Mouse (Mus musculus) layer of hippocampus, postnatal 25 days (tissue): Measurements from ENCODE around the gene Cd79a. TPM values are rescaled to one million over a fixed set of nuclear protein-coding genes. Genes with fewer than 3 reads are reported as not detected.
A peak's percentile ranks its signal among the peaks of the same experiment; 100 is the strongest.

ENCODE experiments used
- DNase-seq, 2 experiments: peaks; one replicate each; pipeline ENCODE4 v3.0.0; 2022; ENCODE audit warnings: mixed read lengths in 2 of 2, low spot score in 1 of 2; ENCODE audit errors: extremely low spot score in 1 of 2
- total RNA-seq, 2 experiments: library from RNA; stranded (reverse); gene quantifications; 2 replicates each; pipeline ENCODE4 v1.2.3; 2021

The Cd79a gene
- total RNA-seq, 2 experiments from 2014 or later = 0.42 TPM; not detected in 1

GRCm38 (mm10) chr7:24912480-24912879 is 15.3 kb downstream of the Cd79a start:
- no peak for DNase-seq

GRCm38 (mm10) chr7:24918763-24919323 is 21.7 kb downstream of the Cd79a start:
- DNase-seq = no peak

GRCm38 (mm10) chr7:24919728-24920127 is 22.5 kb downstream of the Cd79a start:
- peak in 1 of 2 experiments; percentile 39 for DNase-seq

- DNase-seq = no peak
Observed at GRCm38 (mm10) chr7:24930475-24930874, 33.3 kb downstream of the Cd79a start.

DNA sequence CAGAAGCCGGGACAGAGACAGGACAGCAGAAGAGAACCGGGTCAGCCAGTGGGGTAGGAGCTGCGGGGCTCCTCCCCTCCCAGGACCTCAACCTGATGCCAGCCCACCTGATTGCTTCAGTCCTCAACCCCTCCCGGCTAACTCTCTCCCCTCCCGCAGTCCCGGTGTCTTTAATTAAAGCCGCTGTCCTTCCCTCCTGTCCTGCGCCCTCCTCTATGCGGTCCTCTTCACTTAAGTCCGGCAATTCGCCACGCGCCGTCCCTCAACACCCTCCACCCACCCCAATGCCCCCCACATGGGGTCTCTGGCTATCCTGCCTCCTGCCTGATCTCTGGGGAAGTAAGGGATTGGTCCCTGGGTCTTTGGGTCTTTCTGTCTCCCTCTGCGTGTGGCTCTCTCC is 34.5 kb downstream of the Cd79a start:
- no peak for DNase-seq

GRCm38 (mm10) chr7:24943641-24944040 is 46.5 kb downstream of the Cd79a start:
- no peak for DNase-seq

- DNase-seq = no peak
Observed at GRCm38 (mm10) chr7:24944257-24944950, 47.2 kb downstream of the Cd79a start, which contains the start of gene Gm4881. Gene Gm4881, minus strand, starts transcription at chr7:24944494.

DNA sequence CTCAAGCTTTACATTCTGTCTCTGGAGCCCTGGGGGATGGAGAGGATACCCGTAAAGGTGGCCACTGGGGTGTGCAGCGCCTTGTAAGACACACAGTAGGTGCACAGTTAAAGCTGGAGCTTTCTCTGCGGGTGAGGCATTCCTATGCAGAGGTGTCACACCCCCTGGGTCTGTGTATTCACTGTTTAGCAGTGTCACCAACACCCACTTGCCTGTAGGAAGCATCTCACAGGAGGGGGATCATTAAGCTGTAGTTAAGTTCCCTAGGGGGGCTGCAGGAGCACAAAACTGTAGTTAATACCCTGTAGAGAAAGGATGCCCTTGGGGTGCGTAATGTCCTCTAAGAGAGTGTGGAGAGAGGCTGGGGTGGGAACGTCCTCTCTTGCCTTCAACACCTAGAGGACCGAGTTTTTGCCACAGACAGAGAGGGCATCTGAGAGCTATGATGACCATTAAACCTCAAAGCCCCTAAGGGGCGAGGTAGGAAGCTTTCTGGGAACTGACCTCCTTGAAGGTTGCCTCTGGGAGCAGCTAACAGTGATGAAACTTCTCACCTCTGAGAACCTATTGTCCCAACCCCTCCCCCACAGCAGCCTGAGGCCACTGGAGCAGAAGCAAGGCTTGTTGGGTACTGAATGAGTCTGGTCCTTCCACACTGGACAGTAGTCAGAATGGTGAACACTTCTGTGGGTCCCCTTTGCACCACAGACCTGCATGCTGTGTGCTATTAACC is 50.3 kb downstream of the Cd79a start:
- DNase-seq = no peak

DNA sequence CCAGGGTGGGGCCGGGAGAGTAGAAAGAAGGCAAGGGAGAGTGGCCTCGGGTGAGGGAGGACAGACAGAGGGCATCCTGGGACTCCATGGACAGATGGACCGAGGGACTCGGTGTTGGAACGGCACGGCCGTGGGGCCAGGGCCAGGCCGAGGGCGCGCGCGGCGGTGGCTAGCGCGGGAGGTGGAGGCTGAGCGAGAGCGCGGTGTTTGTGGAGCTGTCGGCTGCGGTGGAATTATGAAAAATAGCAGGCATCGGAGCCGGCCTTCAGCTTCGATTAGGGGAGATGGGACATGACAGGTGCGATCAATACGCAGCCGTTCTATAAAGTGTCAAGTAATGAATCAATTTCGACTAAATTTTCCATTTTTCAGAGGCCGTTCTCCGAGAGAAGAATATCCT is 51.6 kb downstream of the Cd79a start:
- DNase-seq = no peak

DNA sequence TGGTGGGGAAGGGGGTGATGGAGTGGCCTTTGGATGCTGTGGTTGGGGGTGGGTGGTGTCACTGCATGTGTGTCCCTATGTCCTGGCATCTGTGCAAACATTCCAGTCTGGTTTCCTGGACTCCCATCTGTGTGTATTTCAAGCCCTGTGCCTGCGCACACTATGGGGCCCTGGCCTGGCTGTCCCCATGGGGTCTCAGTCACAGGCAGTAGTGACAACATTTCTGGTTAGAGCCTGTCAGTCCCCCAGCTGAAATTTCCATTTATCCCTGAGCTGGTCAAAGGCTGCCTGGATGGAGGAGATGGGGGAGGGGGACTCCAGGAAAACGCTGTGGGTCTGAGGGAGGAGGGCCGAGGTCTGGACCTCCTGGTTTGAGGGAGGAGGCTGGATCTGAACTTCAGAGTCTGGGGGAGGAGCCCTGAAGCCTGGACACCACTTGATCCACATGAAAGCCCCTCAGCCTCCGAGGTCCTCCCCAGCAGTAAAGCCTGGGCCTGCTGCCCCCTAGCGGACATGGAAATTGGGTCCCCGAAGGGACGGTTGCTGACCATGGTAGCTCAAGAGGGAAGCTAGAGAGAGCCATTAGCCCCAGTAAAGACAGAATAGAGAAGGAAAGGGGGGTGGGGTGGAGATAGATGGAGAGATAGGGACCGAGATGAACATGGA is 52.9 kb downstream of the Cd79a start:
- DNase-seq = peak; percentile 64 to 82

Other genes with a start within 250 kb of the Cd79a start
- not detected for gene Tex101, start 220.7 kb upstream of the Cd79a start, total RNA-seq
- not detected for gene BC049730, start 188.1 kb upstream of the Cd79a start, total RNA-seq
- gene Gm4763, start 170.5 kb upstream of the Cd79a start, total RNA-seq = not detected
- not detected for gene Cd177, start 137.1 kb upstream of the Cd79a start, total RNA-seq
- gene Ceacam10, start 120.2 kb upstream of the Cd79a start, total RNA-seq = not detected
- under 1 TPM in 1 of 2 experiments, not detected in 1; 0.81 TPM for gene Gm9844, start 35.2 kb upstream of the Cd79a start, total RNA-seq
- gene Lypd4, start 27.4 kb upstream of the Cd79a start, total RNA-seq = not detected
- not detected for gene Dmrtc2, start 27.3 kb upstream of the Cd79a start, total RNA-seq
- 100 to 1,000 TPM; 446 to 548 TPM for gene Rps19, start 13.0 kb upstream of the Cd79a start, total RNA-seq
- 10 to 100 TPM; 57.9 to 98.4 TPM for gene Arhgef1, start 5.5 kb downstream of the Cd79a start, total RNA-seq
- gene Gm4881, start 47.1 kb downstream of the Cd79a start, total RNA-seq = not detected
- gene Rabac1, start 75.4 kb downstream of the Cd79a start, total RNA-seq = 100 to 1,000 TPM; 270 to 302 TPM
- gene Atp1a3, start 108.6 kb downstream of the Cd79a start, total RNA-seq = 1,000 to 10,000 TPM; 2,623 to 2,665 TPM
- gene Grik5, start 175.0 kb downstream of the Cd79a start, total RNA-seq = 100 to 1,000 TPM; 225 to 267 TPM
- 10 to 100 TPM; 29.2 to 29.6 TPM for gene Zfp574, start 175.2 kb downstream of the Cd79a start, total RNA-seq